Mouse (Mus musculus): ENCODE measurements around the gene Ifna16.

GRCm38 (mm10) chr4:88693392-88693791 lies 16.7 kb upstream of the Ifna16 start:
- TF ChIP-seq POLR2A (IDR thresholded peaks at IDR 0.05; ENCODE audit: insufficient read depth, low read length) (no peak), EP300 (IDR thresholded peaks at IDR 0.05; ENCODE audit: insufficient read depth, low read depth, low read length) (no peak), CTCF (IDR thresholded peaks at IDR 0.05; ENCODE audit: low read depth, low read length) (no peak)
